Mouse (Mus musculus) neural tube, embryonic 15.5 days (tissue): ENCODE measurements around the gene Zfp414. TPM values are rescaled to one million over a fixed set of nuclear protein-coding genes. Genes with fewer than 3 reads are reported as not detected.

Experiments used
- ATAC-seq: fragments of 200-750 bp; cut with Nextera tagmentation; 2 replicates; pipeline ENCODE4 v1.8.0; 2017; ENCODE audit warnings: mild to moderate bottlenecking, moderate TSS enrichment, moderate library complexity; ENCODE audit not compliant: low FRiP score
- H3K27ac ChIP-seq: fragments of 300-500 bp; sonication (generic); replicated peaks from 2 replicates; pipeline ENCODE4 v1.5.1; 2015; ENCODE audit warnings: mild to moderate bottlenecking, inconsistent platforms
- H3K27me3 ChIP-seq: fragments of 300-500 bp; sonication (generic); replicated peaks from 2 replicates; pipeline ENCODE4 v1.6.1; 2015; ENCODE audit warnings: inconsistent platforms
- H3K36me3 ChIP-seq: fragments of 300-500 bp; sonication (generic); 2 replicates; pipeline ENCODE4 v1.6.1; 2015; ENCODE audit warnings: inconsistent platforms
- H3K4me1 ChIP-seq: fragments of 300-500 bp; sonication (generic); 2 replicates; pipeline ENCODE4 v1.6.1; 2015; ENCODE audit warnings: inconsistent platforms
- H3K4me2 ChIP-seq: fragments of 300-500 bp; sonication (generic); 2 replicates; pipeline ENCODE4 v1.6.1; 2015; ENCODE audit warnings: inconsistent platforms, mild to moderate bottlenecking, moderate library complexity
- H3K4me3 ChIP-seq: fragments of 300-500 bp; sonication (generic); replicated peaks from 2 replicates; pipeline ENCODE4 v1.5.1; 2015; ENCODE audit warnings: mild to moderate bottlenecking, inconsistent platforms
- H3K9ac ChIP-seq: fragments of 300-500 bp; sonication (generic); replicated peaks from 2 replicates; pipeline ENCODE4 v1.6.1; 2015; ENCODE audit warnings: mild to moderate bottlenecking, inconsistent platforms
- H3K9me3 ChIP-seq: fragments of 300-500 bp; sonication (generic); replicated peaks from 2 replicates; pipeline ENCODE4 v1.6.1; 2016; ENCODE audit warnings: inconsistent platforms
- WGBS: fragments of 180-500 bp; shearing (Covaris S2); methylation state at CpG from one replicate; pipeline ENCODE4 v1.1.7; 2015; ENCODE audit warnings: mixed read lengths; 5-methylcytosine and 5-hydroxymethylcytosine counted together
- polyA plus RNA-seq: library from polyadenylated mRNA; unstranded; fragments of >200 nt; fragmentation: Nextera tagmentation; extraction: Ambion mirVana; gene quantifications from 2 replicates; pipeline ENCODE4 v1.2.1, GENCODE M21; 2015

The Zfp414 gene
- polyA plus RNA-seq, 1 experiment from 2014 or later: 62.3 TPM

DNA sequence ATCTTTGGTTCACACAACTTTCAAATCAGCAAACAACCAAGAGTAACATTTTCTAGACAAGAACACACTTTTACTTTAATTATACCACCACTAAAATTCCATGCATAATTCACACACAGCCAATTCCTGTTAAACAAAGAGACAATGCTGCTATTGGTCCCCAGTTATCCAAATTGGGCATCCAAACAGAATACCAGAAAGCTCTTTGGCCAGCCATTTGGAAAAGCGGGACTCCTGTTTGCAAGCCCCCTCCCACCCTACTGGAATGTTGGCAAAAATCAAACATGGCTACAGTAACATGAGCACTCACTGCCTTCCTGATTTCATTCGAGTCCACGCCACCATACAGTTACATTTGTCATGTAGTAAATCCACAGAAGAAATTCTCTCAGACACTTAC lies 40.8 kb downstream of the Zfp414 start:
- H3K9ac ChIP-seq: no peak overlapping the region
- ATAC-seq: no peak
- no peak overlapping the region for H3K27ac ChIP-seq
- WGBS: 89% methylated on average over 3 of the region's 3 CpGs
- H3K4me3 ChIP-seq: no peak overlapping the region
- H3K4me2 ChIP-seq: no peak overlapping the region
- peaks cover 30% of the 10 kb centered on the region for H3K36me3 ChIP-seq
- 0 out of 2 replicates have a peak, but pooled peaks cover 6% of the 10 kb centered on the region for H3K4me1 ChIP-seq
- no peaks in the 10 kb centered on the region for H3K9me3 ChIP-seq
- no peaks in the 10 kb centered on the region for H3K27me3 ChIP-seq

DNA sequence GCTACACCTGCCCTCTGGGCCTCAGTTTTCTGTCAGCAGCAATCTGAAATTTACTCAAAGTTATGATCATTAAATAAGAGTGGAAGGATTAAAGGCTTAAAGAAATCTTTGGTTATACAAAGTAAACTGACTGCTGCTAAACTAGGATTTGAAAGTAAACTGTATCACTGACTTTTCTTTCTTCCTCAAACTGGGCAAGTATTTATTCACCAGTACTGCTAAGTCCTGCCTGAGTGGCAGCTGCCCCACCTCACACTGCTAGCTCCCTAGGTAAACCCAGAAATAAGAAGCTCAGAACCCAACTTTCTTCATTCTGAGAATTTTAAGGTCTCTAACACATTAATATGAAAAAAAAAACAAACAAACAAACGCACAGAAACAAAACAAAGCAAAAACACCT lies 44.9 kb downstream of the Zfp414 start:
- ATAC-seq: no peak
- Histone ChIP-seq H3K4me1 (0 out of 2 replicates have a peak, but pooled peaks cover 7% of the 10 kb centered on the region), H3K9me3 (no peaks in the 10 kb centered on the region), H3K9ac (no peak overlapping the region), H3K36me3 (peaks cover 24% of the 10 kb centered on the region), H3K27ac (no peak overlapping the region), H3K27me3 (no peaks in the 10 kb centered on the region), H3K4me3 (no peak overlapping the region), H3K4me2 (no peak overlapping the region)
- WGBS: 95% methylated on average over 1 of the region's 1 CpGs

DNA sequence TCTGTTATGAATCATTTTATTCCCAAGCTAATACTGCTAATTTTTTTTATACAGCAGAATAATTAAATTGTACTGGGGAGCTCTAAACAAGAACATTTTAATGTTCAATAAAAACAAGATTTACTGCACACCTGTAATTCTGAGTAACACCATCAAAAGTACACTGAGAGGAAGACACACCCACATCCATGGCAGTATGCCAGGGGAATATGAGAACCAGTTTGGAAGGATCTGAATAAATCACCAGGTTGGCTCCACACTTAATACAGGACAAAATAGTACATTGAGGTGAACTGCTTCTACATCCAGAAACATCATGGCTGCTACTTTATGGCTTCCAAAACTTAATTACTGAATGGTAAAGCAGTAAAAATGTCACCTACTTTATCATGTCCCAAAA lies 46.6 kb downstream of the Zfp414 start:
- ATAC-seq: no peak
- no peak overlapping the region for H3K4me3 ChIP-seq
- no peak overlapping the region for H3K4me2 ChIP-seq
- no peak overlapping the region for H3K27ac ChIP-seq
- H3K27me3 ChIP-seq: no peaks in the 10 kb centered on the region
- H3K4me1 ChIP-seq: peaks cover 12% of the 10 kb centered on the region; the same call in 1 of the 2 replicates
- peaks cover 24% of the 10 kb centered on the region for H3K36me3 ChIP-seq
- H3K9me3 ChIP-seq: no peaks in the 10 kb centered on the region
- H3K9ac ChIP-seq: no peak overlapping the region

DNA sequence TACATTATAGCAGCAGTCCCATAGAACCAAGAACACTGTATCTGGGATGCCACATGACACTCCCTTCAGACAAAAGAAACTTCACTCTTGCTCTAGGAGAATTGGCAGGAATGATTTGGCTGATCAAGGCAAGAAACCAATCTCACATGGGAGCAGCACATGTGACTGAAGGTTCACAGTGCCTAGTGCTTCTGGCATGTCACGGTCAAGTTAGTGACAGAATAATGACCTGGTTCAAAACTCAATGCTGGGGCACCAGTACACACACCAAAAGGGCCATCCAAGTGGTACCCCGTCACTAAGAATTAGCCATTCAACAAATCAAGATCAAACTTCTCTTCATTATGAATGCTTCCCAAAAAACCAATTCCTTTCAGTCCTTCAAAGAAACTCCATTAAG lies 47.2 kb downstream of the Zfp414 start:
- peaks cover 14% of the 10 kb centered on the region; the same call in 1 of the 2 replicates for H3K4me1 ChIP-seq
- H3K4me2 ChIP-seq: no peak overlapping the region
- no peak for ATAC-seq
- H3K9me3 ChIP-seq: no peaks in the 10 kb centered on the region
- no peak overlapping the region for H3K27ac ChIP-seq
- WGBS: 88% methylated on average over 2 of the region's 2 CpGs
- H3K27me3 ChIP-seq: no peaks in the 10 kb centered on the region
- peaks cover 24% of the 10 kb centered on the region for H3K36me3 ChIP-seq
- no peak overlapping the region for H3K4me3 ChIP-seq
- no peak overlapping the region for H3K9ac ChIP-seq

DNA sequence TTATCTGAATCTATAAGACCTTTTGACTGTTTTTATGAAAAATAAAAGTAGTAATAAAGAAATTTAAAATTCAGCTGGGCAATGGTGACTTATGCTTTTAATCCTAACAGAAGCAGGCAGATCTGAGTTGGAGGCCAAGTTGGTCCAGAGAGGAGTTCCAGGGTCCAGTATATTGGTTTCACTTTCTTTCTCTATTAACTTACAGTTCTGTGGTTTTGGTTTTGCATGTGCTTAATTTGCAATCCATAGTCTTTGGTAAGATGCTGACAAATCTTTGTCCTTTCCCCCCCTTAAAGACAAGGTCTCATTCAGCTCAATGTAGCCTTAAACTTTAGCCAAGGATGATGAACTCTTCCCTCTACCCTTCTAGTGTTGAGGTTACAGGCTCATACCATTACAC lies 49.9 kb downstream of the Zfp414 start:
- H3K9me3 ChIP-seq: no peaks in the 10 kb centered on the region
- H3K4me2 ChIP-seq: no peak overlapping the region
- H3K4me3 ChIP-seq: no peak overlapping the region
- H3K27me3 ChIP-seq: no peaks in the 10 kb centered on the region
- ATAC-seq: no peak
- H3K4me1 ChIP-seq: peaks cover 36% of the 10 kb centered on the region
- H3K36me3 ChIP-seq: peaks cover 20% of the 10 kb centered on the region
- no peak overlapping the region for H3K9ac ChIP-seq
- H3K27ac ChIP-seq: no peak overlapping the region

Other genes with a start within 250 kb of the Zfp414 start
- 11.1 and 13.6 TPM in 2 replicates for gene Zfp101, start 234.4 kb upstream of the Zfp414 start, polyA plus RNA-seq
- gene Actl9, start 196.2 kb upstream of the Zfp414 start, polyA plus RNA-seq: not detected in 2 replicates
- gene Adamts10, start 104.9 kb upstream of the Zfp414 start, polyA plus RNA-seq: 57.7 and 63.9 TPM in 2 replicates
- gene Myo1f, start 73.4 kb upstream of the Zfp414 start, polyA plus RNA-seq: 2.1 and 4.7 TPM in 2 replicates
- 0.61 TPM in 1 of 2 replicates, not detected in the other for gene Pram1, start 9.0 kb downstream of the Zfp414 start, polyA plus RNA-seq
- 161 and 203 TPM in 2 replicates for gene Hnrnpm, start 57.8 kb downstream of the Zfp414 start, polyA plus RNA-seq
- 77.4 and 81.5 TPM in 2 replicates for gene March2, start 89.6 kb downstream of the Zfp414 start, polyA plus RNA-seq
- gene Rab11b, start 131.4 kb downstream of the Zfp414 start, polyA plus RNA-seq: 519 and 596 TPM in 2 replicates
- 21.6 and 23.3 TPM in 2 replicates for gene Angptl4, start 152.7 kb downstream of the Zfp414 start, polyA plus RNA-seq
- 46.7 and 48.5 TPM in 2 replicates for gene Kank3, start 181.4 kb downstream of the Zfp414 start, polyA plus RNA-seq
- gene Rps28, start 195.5 kb downstream of the Zfp414 start, polyA plus RNA-seq: 534 and 619 TPM in 2 replicates
- 515 and 564 TPM in 2 replicates for gene Ndufa7, start 195.5 kb downstream of the Zfp414 start, polyA plus RNA-seq
- 53.9 and 56.1 TPM in 2 replicates for gene Cd320, start 214.0 kb downstream of the Zfp414 start, polyA plus RNA-seq
- gene Gm7029, start 244.7 kb downstream of the Zfp414 start, polyA plus RNA-seq: not detected in 2 replicates